Mouse (Mus musculus) thymus, postnatal 14 days (tissue): ENCODE data around the gene Esrrg.

Experiments used
- DNase-seq: peaks from one replicate; pipeline ENCODE4 v3.0.0; 2021

Gene Esrrg

DNA sequence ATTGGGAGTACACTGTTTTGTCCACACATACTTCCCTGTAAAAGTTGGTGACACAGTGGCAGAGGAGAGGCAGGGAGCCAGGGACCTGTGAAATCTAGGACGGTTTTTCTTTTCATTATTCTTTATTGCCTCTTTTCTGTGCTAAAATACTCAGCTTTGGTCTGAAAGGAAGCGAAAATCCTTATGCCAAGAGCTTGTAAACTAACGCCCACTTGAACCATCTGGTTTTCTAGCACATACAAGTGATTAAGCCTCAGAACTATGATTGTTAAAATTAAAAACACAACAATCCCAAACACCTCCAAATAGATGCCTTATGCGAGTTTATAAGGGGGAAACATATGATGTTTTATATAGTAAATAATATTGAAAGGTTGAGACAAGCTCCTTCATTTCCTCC is 176.6 kb downstream of the Esrrg start:
- no peak for DNase-seq

DNA sequence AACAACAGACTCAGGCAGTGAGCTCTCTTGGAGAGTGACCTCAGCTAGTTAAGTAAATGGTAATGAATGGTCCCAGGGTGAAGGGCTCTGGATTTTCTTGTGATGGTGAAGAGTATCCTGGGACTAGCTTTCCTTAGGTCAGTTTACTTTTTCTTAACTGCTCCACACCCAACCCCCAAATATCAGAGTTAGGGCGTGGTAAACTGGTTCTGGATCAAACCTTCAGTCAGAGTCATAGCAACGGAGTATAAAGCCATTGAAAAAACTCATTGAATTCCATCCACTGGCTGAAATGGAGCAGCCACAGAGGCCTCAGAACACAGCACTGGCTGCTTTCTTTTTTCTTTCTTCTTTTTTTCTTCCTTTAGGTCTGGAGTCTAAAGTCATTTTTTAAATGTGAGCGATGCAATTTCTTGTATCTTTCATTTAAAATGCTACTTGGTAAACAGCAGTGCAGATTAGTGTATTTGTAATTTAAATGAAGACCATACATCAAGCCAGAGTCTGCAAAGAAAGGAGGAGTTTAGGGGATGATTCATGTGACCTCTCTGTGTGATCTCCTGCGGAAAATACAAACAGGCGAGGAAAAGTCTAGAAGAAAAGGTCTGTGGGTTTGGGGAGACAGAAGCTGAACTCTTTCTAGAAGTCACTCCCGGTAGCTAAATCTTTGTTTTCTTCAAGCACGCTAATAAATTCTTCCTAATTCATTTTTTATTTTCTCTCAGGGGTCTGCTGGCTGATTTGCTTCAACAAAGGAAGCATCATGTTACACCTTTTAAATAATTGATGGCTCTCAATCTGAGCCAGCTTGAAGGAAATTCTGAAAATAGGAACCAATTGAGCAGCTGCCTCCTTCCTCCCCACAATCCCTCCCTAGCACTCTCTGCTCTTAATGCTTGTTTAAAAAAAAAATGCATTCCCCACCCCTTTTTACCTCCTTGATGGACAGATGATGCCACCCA is 178.7 kb downstream of the Esrrg start:
- no peak for DNase-seq

DNA sequence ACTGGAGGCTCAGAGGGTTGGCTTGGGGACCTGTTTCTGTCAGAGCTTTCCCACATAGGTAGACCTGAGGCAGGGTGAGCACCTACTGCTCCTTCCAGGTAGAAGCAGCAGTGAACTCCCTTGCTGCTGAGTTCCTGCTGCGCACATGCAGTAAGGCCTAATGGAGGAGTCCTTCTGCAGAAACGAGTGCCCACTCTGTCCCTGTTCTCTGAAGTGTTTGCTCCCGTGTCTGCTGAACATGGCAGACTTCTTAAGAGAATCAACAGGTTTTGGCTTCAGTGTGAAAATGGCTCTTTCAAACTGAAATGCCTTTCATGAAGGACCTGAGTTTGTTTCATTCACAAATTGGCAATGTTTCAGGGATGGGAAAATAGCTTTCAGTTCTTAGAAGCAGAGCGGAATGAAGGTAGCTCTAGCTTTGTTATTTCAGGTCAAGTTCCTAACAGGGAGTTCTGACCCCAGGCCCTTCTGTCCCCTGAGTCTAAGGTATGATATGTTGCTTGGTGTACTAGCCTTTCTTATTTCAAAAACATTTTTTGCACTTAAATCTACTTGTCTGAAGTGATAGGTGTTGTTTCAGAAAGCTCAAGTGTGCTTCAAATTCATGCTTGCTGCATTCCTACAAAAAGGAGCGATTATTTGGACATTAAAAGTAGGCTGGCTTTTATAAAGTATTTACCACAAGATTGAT is 185.8 kb downstream of the Esrrg start:
- DNase-seq = no peak

DNA sequence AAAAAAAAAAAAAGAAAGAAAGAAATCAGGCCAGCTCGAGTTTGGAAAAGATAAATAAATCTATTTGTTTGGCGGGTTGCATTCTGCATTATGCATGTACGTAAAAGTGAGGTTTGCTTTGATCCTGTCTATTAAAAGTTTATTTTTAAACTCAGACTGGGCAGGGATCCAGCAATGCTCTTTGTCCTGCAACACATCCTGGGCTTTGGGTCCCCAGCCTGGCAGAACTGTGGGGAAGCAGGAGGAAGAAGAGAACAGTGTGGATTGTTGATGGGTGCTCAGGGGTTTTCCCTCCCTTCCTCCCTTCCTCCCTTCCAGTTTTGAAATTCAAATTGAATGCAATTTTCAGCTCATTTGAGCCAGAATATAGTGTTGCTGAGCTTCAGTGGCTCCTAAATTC is 187.0 kb downstream of the Esrrg start:
- DNase-seq = no peak

DNA sequence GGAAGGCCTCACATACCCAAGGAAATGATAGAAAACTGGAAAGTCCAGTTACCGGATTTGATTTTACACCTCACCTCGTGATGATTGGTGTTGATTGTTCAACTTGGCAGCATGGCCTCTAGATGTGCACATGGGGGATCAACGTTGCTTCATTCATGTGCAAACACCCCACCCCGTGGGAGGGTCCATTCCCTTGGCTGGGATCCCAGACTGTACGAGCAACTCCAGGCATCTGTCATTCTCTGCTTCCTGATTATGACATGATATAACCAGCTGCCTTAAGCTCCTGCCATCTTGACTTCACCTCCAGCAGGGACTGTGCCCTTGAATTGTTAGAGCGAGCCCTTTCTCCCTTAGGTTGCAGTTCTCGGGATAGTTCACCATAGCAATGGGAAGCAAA is 190.7 kb downstream of the Esrrg start:
- no peak for DNase-seq

DNA sequence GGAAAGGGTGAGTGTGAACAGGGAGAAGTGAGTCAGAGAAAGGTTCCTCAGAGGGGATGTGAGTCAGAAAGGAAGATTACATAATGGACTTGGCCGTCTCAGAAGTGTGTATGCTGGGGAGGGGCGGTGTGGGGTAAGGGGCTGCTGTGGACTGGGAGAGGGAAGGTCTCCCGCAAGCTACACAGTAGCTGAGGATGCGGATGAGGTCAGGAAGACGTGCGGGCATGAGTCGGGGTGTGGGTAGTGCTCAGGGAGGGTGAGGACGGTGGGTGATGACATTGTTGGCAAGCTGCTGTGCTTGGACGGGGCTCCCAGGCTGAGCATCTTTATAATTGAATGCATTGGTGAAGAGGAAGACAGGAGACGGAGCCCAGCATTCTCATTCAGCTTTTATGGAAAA is 192.2 kb downstream of the Esrrg start:
- no peak for DNase-seq

DNA sequence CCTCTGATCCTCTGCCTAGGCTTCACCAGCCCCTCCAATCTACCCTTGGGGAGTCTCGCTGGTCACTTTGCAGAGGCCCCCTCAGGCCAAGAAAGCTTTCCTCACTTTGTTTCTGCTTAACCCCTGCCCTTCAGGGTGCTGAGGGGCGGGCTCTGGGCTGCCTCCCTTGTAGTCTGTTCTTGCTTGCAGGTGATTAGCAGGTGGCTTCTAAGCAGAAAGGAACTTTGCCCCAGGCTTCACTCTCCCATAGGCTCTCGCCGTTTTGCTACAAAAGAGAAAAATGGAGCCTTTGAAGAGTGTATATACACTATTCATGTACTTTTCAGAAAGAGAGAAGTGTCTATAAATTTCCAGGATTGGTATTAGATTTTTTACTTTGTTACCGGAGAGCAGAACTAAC is 195.0 kb downstream of the Esrrg start:
- no peak for DNase-seq

DNA sequence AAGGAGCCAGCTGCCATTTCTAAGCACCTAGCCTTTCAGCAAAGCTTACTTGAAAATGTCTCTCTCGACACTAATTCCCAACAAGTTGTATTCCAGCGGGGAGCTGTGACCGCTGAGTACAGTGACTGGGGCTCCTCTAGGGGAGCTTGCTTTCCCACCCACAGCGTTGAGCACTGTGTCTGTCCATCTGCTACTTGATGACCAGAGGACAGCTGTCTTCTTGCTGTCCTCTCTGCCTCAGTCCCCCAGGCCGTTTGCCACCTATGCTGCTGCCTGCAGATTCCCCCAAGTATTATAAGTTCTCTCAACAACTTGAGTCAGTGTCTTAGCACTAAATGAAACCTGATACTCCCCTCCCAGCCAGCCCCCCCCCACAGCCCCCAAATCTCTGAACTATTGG is 195.4 kb downstream of the Esrrg start:
- no peak for DNase-seq

DNA sequence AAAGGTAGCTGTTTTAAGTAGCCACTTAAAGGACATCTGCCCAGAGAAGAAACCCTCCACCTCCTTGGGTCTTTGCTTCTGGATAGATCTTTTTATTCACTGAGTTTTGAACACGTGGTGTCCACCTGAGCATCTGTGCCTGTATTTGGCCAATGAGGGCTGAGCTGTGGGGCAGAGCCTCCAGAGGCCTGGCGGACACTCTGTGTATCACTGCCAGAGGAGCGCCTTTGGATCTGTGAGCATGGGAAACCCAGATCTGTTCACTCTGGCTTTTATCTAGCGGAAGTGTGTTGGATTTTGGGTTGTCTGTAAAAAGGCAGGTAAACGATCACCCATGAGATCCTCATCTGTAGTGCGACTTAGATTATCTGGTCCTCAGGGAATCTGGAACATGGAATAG is 196.4 kb downstream of the Esrrg start:
- no peak for DNase-seq

DNA sequence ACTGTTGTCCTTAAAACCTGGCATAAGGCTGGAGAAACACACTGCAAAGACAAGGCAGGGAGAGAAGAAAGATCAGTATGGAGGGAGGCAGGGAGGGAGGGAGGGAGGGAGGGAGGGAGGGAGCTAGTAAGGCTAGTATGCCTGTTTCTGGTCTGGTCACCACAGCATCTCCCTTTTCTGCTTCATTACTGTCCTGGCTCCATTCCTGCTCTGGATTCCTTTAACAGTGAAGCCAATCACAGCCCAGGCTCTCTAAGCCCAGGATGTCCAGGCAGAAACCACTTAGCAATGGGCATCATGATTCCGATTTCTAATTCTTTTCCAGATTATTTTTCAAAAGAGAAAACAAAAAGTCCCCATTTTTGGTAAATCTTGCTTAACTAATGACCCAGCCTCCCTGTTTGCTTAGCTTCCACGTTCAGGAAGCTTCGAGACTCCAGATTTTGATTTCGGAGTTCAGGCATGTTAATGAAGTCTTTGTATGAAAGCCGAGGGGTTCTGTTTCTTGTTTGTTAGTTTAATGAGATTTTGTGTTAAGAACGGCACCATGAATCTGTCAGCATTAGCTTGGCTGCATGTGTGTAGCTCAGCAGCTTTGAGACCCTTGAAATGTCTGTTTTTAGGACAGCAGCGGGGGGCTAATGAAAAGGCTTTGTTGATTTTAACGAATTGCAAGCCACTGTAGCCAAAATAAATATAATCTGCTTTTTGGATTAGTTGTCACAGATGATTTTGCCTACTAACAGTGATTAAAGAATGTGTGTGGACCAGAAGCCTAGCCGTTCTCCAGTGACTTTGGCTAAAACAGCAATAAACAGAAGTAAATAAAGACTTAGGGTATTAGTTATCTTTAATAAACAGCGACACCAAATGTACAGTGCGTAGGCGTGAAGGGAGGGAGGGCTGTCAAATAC is 199.1 kb downstream of the Esrrg start:
- no peak for DNase-seq

DNA sequence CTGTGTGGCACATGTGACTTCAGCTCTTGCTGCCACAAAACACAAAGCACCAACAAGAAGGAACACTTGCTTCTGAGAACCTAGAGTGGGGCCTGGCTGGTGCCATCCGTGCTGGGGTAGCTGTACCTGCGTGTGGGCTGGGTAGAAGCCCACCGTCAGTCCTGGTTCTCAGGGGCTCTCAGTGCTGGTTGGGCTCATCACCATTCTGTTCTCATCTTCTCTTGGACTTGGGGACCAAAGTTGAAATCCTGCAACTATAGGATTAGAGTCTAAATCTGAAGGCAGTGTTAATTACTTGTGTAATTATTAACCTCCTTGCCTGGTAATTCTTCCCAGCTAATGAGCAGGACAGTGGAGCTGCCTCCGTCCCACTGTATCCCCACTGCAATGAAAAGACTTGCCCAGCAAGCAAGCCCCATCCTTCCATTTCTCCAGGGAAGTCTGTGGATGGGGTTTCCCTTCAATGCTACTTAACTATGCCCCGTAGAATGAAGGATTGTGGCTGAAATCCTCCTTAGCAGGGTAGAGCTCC is 199.9 kb downstream of the Esrrg start:
- DNase-seq = no peak

DNA sequence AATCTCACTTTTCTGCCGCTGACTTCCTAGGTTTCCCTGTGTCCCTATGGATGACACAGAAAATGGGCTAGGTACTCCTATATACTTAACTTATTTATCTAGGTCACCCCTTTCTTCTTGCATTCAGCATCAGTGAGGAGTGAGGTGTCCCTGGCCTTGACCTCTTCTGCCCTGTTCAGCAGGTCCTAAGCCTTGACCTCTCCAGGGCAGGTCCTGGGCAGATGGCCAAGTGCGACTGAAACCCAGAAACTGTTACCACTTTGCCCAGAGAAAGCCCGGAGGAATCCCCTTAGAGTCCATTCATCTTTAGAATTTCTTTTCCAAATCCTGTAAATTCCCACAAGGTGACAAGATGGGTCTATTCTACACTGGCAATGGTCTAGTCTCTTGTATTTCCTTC is 201.0 kb downstream of the Esrrg start:
- DNase-seq = no peak

DNA sequence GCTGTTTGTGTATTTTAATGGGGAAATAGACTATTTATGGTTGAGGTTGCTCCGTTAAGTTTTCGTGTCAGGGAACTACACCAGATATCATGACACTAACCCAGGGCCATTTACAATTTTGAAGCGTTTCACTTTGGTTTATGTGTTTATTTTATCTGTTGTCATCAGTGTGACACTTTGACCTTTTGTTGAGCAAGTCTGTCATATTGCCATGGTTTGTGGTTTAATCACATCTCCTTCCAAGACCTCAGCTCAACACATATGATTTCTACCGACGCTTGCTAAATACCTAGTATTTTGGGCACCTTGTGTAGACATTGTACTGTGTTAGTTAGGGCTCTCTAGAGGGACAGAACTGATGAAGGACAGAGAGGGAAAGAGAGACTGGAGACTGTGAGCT is 210.8 kb downstream of the Esrrg start:
- DNase-seq = no peak

DNA sequence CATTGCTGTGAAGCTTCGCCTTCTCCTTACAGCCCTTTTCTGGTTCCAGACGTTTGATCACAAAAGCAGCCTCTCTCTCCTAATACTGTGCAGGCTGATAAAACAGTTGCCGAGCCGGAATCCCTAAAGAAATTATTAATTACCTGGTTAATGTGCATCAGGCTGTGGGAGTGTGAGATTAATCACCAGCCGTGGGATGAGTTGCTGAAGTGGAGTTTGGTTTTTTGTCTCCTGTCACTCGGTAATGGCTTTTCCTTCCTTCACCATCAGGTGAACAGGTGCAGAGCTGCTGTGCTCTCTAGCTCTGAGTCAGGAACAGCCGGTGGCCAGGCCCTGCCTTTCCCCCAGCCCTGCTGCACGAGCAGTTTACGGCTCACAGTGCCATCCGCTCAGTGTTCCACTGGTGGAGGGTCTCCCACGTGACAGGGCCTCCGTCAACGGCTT is 212.8 kb downstream of the Esrrg start:
- no peak for DNase-seq

DNA sequence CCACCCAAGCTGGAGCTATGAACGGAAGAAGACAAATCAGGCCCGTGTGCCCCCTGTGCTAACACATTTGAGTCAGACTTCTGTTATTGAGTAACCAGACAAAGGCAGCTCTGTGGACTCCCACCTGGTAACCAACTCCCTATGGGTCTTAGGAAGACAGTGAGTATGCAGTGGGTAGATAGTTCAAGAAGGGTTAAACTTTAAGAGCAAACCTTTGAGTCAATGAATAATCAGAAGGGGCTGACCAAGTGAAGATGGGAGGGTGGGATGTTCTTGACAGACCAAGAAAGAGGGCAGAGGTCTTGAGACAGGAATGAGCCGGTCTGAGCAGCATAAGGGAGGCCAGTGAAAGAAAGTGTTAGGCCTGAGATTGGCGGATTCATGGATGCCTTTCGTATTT is 214.8 kb downstream of the Esrrg start:
- no peak for DNase-seq

DNA sequence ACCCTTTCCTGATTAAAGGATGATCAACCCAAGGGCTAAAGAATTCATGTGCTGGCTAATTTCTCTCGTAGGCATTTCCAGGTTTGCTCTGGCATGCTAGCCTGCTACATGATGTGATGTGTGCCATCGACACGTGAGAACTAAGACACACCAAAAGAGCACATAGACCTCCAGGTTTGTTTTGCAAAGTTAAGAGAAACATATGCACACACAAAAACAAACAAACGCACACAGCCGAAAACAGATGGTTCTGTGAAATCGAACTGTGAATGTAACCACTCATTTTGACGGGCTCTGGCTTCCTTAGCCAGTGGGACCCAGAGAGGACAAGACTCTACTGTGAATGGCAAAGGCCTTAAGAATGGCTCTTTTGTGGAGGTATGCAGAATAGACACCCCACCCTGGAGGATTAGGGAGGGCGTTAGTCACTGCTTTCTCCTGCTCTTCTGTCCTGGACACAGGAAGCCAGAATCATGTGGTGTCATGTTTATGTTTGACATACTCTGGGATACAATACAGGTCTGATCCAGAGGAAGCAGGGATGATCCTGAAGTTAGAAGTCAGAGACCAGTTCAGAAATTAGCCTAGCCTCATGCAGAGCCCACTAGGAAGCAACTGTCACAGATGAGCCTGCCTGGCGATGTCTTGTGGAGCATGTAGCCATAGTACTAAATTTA is 217.0 kb downstream of the Esrrg start:
- no peak for DNase-seq

DNA sequence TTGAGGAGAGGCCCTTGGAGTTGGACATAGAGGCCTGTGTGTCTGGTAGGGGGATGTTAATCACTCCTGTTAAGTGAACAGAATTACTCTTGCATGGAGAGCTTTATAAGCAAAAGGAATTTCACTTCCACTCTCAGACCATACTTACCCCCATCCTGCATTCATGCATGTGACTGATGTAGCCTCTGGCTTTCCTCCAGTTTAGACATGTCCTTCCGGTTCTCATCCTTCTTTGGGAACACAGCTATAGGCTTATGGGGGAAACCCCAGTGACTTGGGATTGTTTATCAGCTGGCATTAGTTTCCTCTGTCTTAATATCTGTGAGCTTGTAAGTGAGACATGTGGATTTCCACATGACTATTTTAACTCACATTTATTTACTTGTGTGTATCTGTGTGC is 217.5 kb downstream of the Esrrg start:
- DNase-seq = no peak

DNA sequence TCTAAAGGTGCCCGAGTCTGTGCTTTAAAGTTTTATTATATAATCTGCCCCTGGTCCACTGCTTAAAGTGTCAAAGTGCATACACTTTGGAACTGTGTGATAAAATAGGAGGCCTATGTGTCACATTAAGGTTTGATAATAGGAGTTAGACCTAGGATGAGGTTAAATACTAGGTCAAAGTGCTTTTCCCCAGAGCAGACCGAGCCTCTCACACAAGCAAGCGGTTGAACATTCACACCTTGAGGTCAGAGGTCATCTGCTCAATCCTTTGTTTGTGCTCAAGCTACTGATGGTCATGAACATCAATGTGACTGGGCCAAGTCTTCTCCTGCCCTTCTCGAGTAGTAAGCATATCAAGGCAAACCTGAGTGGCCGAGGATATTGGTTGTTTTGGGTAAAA is 218.3 kb downstream of the Esrrg start:
- DNase-seq = no peak

DNA sequence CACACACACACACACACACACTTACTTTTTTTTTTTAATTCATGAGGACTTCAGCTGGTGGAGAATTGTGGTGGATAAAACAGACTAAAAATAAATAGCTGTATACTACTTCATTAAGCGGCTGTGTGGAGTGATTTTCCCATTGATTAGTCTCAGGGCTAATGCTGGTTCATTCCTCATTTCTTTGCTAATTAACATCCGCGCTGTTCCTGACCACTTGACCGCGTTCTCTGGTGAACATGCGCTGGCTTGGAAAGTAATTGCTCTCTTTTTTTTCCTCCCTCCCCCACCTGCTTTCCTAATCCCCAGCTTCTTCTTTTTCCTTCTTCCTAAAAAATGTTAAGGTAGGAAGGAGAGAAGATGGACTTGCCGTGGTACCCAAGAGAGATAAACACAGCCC is 222.3 kb downstream of the Esrrg start:
- no peak for DNase-seq

DNA sequence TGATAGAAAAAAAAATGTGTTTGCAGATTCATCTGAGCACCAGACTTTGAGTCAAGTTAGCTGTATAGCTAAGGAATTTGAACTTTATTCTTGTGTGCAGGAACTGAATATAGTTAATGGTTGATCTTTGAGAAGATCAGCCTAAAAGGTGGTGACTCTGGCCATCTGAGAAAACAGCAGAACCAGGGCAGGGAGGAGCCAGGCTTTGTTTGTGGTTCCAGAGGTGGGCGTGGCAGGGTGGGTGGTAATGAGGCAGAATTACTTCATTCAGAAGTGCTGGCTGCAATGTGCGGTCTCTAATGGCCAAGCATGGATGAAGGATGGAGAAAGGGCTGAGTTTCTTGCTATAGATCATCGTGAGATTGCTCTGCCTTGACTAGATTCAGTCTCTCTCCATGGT is 224.3 kb downstream of the Esrrg start:
- DNase-seq = no peak

DNA sequence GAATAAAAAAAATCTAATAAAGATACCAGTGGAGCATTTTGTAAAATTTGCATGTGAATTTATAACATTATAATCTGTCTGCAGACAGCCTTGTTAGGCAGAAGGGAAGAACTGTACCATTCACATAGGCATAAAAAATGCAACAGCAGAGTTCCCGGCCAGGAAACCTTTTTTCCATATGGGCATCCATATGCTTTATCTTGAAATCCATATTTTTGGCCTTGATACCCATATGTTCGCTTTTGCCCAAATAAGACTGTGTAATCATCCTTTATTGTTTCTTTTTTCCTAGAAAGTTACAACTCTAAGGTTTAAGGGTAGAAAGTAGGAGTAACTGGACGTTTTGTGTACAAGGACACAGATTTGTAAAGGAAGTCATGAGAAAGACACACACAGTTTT is 226.0 kb downstream of the Esrrg start:
- no peak for DNase-seq

DNA sequence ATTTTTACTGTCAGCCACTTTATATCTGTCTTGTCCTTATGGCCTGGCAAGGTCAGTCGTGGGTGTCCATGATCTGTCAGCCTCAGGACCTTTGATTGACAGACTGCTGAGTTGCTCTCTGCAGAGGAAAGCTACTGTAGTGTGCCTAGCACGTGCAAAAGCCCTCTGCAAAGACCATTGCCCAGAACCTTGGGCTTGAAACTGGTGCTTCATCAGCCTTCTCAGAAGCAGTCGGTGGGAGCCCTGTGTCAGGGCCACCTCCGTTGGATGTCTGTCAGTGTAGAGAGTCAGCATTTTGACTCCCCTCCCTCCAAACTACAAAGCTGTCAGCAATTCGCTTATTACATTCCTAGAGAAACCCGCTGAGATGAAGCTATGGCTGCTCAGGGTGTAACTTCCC is 227.8 kb downstream of the Esrrg start:
- no peak for DNase-seq
